Mouse (Mus musculus): ENCODE data around the gene Vamp2.

The Vamp2 gene

DNA sequence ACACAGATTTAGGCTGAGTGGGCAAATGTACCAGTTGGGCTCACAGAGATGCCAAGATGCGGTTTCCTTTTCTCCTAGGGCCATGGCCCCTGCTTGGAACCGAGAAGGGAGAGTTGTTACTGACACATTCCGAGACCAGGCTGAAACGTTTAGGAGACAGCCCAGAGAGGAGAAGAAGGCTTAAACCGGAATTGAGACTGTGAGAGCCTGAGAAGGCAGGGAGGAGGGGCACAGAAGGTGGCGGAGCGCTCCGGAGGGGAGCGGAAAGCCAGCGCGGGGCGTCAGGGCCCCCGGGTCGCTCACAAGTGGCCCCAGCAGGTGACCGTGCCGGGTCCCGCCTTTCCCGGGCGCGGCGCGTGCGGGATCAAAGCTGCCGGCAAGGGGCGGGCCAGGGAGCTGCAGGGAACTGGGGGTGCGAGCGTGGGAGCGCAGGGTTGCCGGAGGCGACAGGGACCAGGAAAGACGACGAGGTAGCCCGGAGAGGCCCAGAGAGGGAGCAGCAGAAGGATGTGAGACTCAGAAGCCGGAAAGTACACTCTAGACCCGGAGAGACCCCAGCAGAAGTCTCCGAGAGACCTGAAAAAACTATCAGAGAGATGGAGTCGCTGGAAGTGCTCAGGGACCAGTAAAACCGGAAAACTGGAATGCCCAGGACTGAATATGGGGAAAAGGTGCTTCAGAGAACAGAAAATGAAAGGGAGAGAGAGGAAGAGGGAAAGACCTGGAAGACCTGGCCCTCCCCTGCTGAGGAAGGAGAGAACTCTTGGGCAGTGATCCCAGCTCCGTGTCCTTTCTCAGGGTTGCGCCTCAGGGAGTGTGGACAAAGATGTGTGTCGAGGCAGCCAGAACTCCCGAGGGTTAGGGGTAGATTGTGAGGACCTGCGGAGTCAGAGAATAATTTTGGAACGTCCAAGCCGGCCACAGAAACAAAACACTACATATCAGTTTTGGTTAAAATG is 29.7 kb downstream of the Vamp2 start:
- no peaks in the 10 kb centered on the region for H3K9me3 ChIP-seq (ENCODE audit: low read length)
- H3K27me3 ChIP-seq (ENCODE audit: insufficient read depth, low read length): peaks cover 93% of the 10 kb centered on the region
- no peaks in the 10 kb centered on the region for H3K36me3 ChIP-seq (ENCODE audit: insufficient read depth, low read length)
- H3K4me1 ChIP-seq (replicated peaks; ENCODE audit: low read depth, low read length): peaks cover 48% of the 10 kb centered on the region
- peak overlapping the region; percentile 86 for H3K4me3 ChIP-seq (replicated peaks; ENCODE audit: low read length)
- no peak for TF ChIP-seq POU5F1 (IDR thresholded peaks at IDR 0.05; ENCODE audit: borderline replicate concordance, low read length)
- no peak for TF ChIP-seq NANOG (IDR thresholded peaks at IDR 0.05; ENCODE audit: borderline replicate concordance, low read length)
- TF ChIP-seq CTCF (conservative IDR thresholded peaks at IDR 0.05; ENCODE audit: low read length): no peak

DNA sequence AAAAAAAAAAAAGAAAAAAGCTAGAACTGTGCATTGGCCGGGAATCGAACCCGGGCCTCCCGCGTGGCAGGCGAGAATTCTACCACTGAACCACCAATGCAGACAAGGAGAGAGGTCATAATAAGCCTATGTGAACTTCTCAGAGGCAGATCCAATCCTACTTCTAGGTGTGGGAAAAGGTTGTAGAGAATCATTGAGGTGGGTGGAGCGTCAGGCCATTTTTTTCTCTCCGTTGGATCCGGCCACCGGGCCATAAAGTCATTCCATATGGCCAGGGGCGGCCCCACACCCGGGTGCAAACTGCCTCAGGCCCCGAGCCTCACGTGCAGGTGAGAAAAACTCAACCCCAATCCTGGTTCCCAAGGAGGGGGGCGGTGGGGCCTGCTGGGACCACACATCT is 30.5 kb downstream of the Vamp2 start:
- no peaks in the 10 kb centered on the region for H3K36me3 ChIP-seq (ENCODE audit: insufficient read depth, low read length)
- TF ChIP-seq CTCF (conservative IDR thresholded peaks at IDR 0.05; ENCODE audit: low read length) (no peak), NANOG (IDR thresholded peaks at IDR 0.05; ENCODE audit: borderline replicate concordance, low read length) (no peak), POU5F1 (IDR thresholded peaks at IDR 0.05; ENCODE audit: borderline replicate concordance, low read length) (no peak)
- peaks cover 87% of the 10 kb centered on the region for H3K27me3 ChIP-seq (ENCODE audit: insufficient read depth, low read length)
- peaks cover 48% of the 10 kb centered on the region for H3K4me1 ChIP-seq (replicated peaks; ENCODE audit: low read depth, low read length)
- H3K4me3 ChIP-seq (replicated peaks; ENCODE audit: low read length): peak overlapping the region; percentile 86
- H3K9me3 ChIP-seq (ENCODE audit: low read length): no peaks in the 10 kb centered on the region

DNA sequence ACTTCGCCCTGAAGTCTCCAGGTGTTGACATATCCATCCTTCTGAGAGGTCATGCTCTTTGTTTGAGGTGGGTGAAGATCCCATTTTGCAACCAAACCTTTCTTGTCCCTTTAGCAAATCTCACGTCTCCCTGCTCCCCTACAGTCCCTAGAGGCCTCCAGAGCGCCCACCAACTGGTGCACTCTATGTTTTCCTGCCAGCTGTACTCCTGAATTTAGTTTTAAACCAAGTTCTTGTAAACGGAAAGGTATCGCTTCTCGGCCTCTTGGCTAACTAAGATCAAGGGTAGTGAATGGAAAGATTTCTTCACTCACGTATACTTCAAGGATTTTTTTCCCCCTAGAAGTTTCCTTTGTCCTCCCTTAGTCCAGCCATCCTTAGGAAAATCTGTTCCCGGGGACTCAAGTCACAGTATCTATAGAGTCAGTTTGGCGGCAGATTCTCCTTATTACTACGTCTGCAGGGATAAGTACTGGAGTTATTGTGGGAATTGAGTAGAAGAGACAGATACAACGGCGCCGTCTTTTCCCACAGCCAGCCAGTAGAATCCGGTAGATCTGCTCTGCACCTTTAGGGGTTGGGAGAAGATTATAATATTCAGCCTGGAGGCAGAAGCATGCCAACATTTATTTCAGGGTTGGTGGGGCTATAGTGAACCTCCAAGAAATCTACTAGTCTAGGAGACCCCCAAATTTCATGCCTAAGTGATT is 31.3 kb downstream of the Vamp2 start:
- TF ChIP-seq POU5F1 (IDR thresholded peaks at IDR 0.05; ENCODE audit: borderline replicate concordance, low read length) (no peak), NANOG (IDR thresholded peaks at IDR 0.05; ENCODE audit: borderline replicate concordance, low read length) (no peak), CTCF (conservative IDR thresholded peaks at IDR 0.05; ENCODE audit: low read length) (no peak)
- no peaks in the 10 kb centered on the region for H3K9me3 ChIP-seq (ENCODE audit: low read length)
- peaks cover 78% of the 10 kb centered on the region for H3K27me3 ChIP-seq (ENCODE audit: insufficient read depth, low read length)
- H3K4me3 ChIP-seq (replicated peaks; ENCODE audit: low read length): peak overlapping the region; percentile 95
- H3K36me3 ChIP-seq (ENCODE audit: insufficient read depth, low read length): no peaks in the 10 kb centered on the region
- peaks cover 48% of the 10 kb centered on the region for H3K4me1 ChIP-seq (replicated peaks; ENCODE audit: low read depth, low read length)

DNA sequence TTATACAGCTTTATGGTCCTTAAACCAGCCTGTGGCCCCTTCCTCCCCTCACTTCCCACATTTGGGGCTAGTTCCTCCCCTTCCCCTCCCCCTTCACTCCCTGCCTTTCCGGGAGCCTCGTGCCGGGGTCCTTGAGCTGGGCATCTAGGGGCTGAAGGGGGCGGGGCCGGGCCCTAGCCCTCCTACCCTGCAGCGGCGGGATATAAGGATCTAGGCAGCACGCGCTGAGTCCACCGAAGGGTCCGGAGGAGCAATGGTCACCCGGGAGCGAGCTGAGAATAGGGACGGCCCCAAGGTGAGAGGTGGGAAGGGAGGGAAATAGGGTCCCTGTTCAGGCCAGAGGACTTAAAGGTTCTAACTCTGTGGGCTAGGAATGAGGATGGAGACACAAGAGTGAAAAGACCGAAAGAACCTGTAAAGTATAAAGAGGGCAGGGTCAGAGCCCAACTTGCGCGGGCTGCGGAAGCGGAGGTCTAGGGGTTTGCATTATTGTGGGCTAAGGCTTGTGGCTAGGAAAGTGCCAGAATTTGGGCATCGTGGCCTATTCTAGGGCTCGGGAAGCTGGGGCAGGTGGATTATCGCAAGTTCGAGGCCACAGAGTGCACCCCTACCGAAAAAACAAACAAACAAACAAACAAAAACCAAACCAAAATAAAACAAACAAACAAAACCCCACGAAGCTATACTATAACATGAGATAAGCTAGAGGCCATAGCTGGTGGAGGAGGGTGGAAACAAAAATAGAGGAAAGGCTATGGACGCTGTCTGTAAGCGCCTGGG is 32.1 kb downstream of the Vamp2 start, which contains the start of gene Hes7:
Gene Hes7 (plus strand): TSS at position 184 of the 780 bp plus-strand sequence.
- TF ChIP-seq NANOG (IDR thresholded peaks at IDR 0.05; ENCODE audit: borderline replicate concordance, low read length) (no peak), POU5F1 (IDR thresholded peaks at IDR 0.05; ENCODE audit: borderline replicate concordance, low read length) (no peak), CTCF (conservative IDR thresholded peaks at IDR 0.05; ENCODE audit: low read length) (no peak)
- Histone ChIP-seq H3K9me3 (ENCODE audit: low read length) (no peaks in the 10 kb centered on the region), H3K4me3 (replicated peaks; ENCODE audit: low read length) (peak within 1 kb of the TSS; percentile 95), H3K27me3 (ENCODE audit: insufficient read depth, low read length) (peaks cover 70% of the 10 kb centered on the region), H3K36me3 (ENCODE audit: insufficient read depth, low read length) (no peaks in the 10 kb centered on the region), H3K4me1 (replicated peaks; ENCODE audit: low read depth, low read length) (peaks cover 49% of the 10 kb centered on the region)

DNA sequence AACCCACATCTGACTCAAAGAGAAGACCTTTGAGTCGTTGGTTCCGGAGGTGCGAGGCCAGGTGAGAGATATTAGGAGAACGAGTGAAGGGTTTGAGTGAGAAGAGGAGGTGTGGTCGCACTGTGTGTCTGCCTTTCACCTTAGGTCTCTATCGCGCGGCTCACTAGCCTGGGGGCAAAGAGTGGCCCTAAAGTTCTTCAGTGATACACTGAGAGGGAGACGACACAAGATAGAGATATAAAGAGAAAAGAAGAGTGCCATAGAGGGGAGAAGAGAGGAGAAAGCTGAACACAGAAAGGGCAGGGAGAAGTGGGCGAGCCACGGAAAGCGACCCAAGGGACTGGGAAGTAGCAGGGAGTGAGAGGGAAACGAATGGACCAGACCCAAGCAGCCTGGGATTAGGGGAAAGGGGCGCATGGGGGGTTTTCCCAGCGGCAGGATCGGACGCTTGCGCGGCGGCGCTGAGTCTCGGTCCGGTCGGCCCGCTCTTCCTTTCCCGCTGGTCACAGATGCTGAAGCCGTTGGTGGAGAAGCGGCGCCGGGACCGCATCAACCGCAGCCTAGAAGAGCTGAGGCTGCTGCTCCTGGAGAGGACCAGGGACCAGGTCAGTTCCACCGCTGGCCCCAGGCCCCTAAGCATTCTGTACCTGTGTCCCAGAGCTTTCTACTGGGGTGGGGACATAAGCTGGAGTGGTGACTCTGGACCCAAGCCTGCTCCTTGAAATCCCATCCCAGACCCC is 32.9 kb downstream of the Vamp2 start:
- H3K4me1 ChIP-seq (replicated peaks; ENCODE audit: low read depth, low read length): peaks cover 56% of the 10 kb centered on the region
- TF ChIP-seq NANOG (IDR thresholded peaks at IDR 0.05; ENCODE audit: borderline replicate concordance, low read length): no peak
- no peak for TF ChIP-seq POU5F1 (IDR thresholded peaks at IDR 0.05; ENCODE audit: borderline replicate concordance, low read length)
- TF ChIP-seq CTCF (conservative IDR thresholded peaks at IDR 0.05; ENCODE audit: low read length): no peak
- no peaks in the 10 kb centered on the region for H3K36me3 ChIP-seq (ENCODE audit: insufficient read depth, low read length)
- H3K4me3 ChIP-seq (replicated peaks; ENCODE audit: low read length): peak overlapping the region; percentile 95
- H3K27me3 ChIP-seq (ENCODE audit: insufficient read depth, low read length): peaks cover 63% of the 10 kb centered on the region
- no peaks in the 10 kb centered on the region for H3K9me3 ChIP-seq (ENCODE audit: low read length)

DNA sequence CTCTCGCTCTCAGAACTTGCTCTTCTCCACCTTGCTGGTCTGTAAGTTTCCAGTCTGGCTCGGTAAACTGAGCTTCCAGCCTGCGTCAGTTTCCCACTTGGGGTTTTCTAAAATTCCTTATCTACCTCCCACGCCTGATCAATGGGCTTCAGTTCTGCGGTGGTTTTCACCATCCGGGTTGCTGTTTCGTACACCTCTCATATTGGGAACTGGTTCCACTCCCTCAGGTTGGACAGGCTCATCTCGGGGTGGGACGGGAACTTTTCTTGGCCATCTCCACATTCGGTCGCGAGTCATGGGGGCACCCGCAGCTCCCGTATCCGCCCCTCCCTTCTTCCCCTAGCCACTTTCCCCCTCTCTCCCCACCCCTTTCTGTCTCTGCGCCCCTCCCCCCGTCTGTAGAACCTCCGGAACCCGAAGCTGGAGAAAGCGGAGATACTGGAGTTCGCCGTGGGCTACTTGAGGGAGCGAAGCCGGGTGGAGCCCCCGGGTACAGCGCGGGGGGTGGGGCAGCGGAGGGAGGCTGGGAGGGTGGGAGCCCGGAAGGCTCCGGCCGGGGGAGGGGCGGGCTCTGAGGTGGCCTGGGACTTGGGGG is 33.5 kb downstream of the Vamp2 start:
- peaks cover 63% of the 10 kb centered on the region for H3K27me3 ChIP-seq (ENCODE audit: insufficient read depth, low read length)
- no peaks in the 10 kb centered on the region for H3K36me3 ChIP-seq (ENCODE audit: insufficient read depth, low read length)
- no peak for TF ChIP-seq NANOG (IDR thresholded peaks at IDR 0.05; ENCODE audit: borderline replicate concordance, low read length)
- no peak for TF ChIP-seq POU5F1 (IDR thresholded peaks at IDR 0.05; ENCODE audit: borderline replicate concordance, low read length)
- no peaks in the 10 kb centered on the region for H3K9me3 ChIP-seq (ENCODE audit: low read length)
- H3K4me3 ChIP-seq (replicated peaks; ENCODE audit: low read length): peak overlapping the region; percentile 95
- H3K4me1 ChIP-seq (replicated peaks; ENCODE audit: low read depth, low read length): peaks cover 61% of the 10 kb centered on the region

DNA sequence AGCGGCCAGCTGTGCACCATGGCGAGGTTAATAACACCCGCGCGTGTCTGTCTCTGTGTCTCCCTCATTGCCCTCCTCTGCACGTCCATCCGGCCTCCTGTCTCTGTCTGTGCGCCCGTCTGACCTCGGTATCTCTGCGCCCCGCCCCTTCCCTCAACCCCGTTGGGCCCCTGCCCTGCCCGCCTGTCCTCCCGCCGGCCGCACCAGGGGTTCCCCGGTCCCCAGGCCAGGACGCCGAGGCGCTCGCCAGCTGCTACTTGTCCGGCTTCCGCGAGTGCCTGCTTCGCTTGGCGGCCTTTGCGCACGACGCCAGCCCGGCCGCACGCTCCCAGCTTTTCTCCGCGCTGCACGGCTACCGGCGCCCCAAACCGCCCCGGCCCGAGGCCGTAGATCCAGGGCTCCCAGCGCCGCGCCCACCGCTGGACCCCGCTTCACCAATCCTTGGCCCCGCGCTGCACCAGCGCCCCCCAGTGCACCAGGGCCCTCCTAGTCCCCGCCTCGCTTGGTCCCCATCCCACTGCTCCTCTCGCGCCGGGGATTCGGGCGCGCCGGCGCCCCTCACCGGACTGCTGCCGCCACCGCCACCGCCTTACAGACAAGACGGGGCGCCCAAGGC is 34.2 kb downstream of the Vamp2 start, which contains the start of gene 9130213A22Rik:
Gene 9130213A22Rik (minus strand): TSS at position 254 of the 616 bp plus-strand sequence.
- no peaks in the 10 kb centered on the region for H3K36me3 ChIP-seq (ENCODE audit: insufficient read depth, low read length)
- H3K4me3 ChIP-seq (replicated peaks; ENCODE audit: low read length): peak within 1 kb of the TSS; percentile 95
- H3K27me3 ChIP-seq (ENCODE audit: insufficient read depth, low read length): peaks cover 63% of the 10 kb centered on the region
- TF ChIP-seq CTCF (conservative IDR thresholded peaks at IDR 0.05; ENCODE audit: low read length) (no peak), POU5F1 (IDR thresholded peaks at IDR 0.05; ENCODE audit: borderline replicate concordance, low read length) (no peak), NANOG (IDR thresholded peaks at IDR 0.05; ENCODE audit: borderline replicate concordance, low read length) (no peak)
- H3K9me3 ChIP-seq (ENCODE audit: low read length): no peaks in the 10 kb centered on the region
- H3K4me1 ChIP-seq (replicated peaks; ENCODE audit: low read depth, low read length): peaks cover 61% of the 10 kb centered on the region
